Mouse (Mus musculus): ENCODE results near the gene Rabl3. TPM values are rescaled to one million over a fixed set of nuclear protein-coding genes. Genes with fewer than 3 reads are reported as not detected.

Rabl3 gene
- total and polyA plus RNA-seq, 2 experiments from 2014 or later = 5.9 to 11.6 TPM

GRCm38 (mm10) chr16:37572117-37572754 lies 32.6 kb downstream of the Rabl3 start:
- no peak overlapping the region for H3K27ac ChIP-seq (ENCODE audit: low read depth, low read length)
- no peaks in the 10 kb centered on the region for H3K36me3 ChIP-seq (ENCODE audit: insufficient read depth, low read length)
- H3K9me3 ChIP-seq (ENCODE audit: low read length) = no peaks in the 10 kb centered on the region
- no peak overlapping the region for H3K4me2 ChIP-seq (ENCODE audit: low read depth, low read length, poor library complexity, severe bottlenecking)
- DNase-seq (ENCODE audit: low spot score) (no peak), ATAC-seq (ENCODE audit: low FRiP score) (no peak)
- H3K27me3 ChIP-seq (ENCODE audit: insufficient read depth, low read length) = no peaks in the 10 kb centered on the region
- no peak for TF ChIP-seq CTCF (IDR thresholded peaks at IDR 0.05)
- H3K4me1 ChIP-seq (ENCODE audit: insufficient read depth, low read length) = no peaks in the 10 kb centered on the region
- 90% methylated on average over 12 of the region's 12 CpGs for WGBS
- no peak overlapping the region for H3K9ac ChIP-seq (replicated peaks; ENCODE audit: low read length, poor library complexity, severe bottlenecking)
- no peak overlapping the region for H3K4me3 ChIP-seq (ENCODE audit: low read depth, low read length)

DNA sequence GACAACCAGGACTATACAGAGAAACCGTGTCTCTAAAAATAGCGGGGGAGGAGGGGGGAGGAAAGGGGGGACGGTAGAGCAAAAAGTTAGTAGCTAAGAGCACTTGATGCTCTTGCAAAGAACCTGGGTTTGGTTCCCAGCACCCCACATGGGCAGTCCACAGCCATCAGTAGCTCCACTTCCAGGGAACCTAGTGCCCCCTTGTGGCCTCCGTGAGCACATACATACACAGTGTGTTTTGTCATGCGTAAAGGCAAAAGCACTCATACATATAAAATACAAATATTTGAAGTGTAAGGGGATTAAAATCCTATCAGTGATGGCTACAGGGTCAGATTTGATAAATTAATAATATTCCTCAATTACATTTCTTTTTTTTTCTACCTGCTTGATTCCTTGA lies 33.4 kb downstream of the Rabl3 start:
- no peak overlapping the region for H3K4me3 ChIP-seq (ENCODE audit: low read depth, low read length)
- TF ChIP-seq CTCF (IDR thresholded peaks at IDR 0.05) = peak; percentile 23; the same call in 1 of the 2 replicates
- H3K27ac ChIP-seq (ENCODE audit: low read depth, low read length) = no peak overlapping the region
- no peak for ATAC-seq (ENCODE audit: low FRiP score)
- DNase-seq (ENCODE audit: low spot score) = no peak
- no peaks in the 10 kb centered on the region for H3K9me3 ChIP-seq (ENCODE audit: low read length)
- H3K27me3 ChIP-seq (ENCODE audit: insufficient read depth, low read length) = no peaks in the 10 kb centered on the region
- H3K9ac ChIP-seq (replicated peaks; ENCODE audit: low read length, poor library complexity, severe bottlenecking) = no peak overlapping the region
- 97% methylated on average over 5 of the region's 5 CpGs for WGBS
- no peaks in the 10 kb centered on the region for H3K4me1 ChIP-seq (ENCODE audit: insufficient read depth, low read length)
- H3K4me2 ChIP-seq (ENCODE audit: low read depth, low read length, poor library complexity, severe bottlenecking) = no peak overlapping the region
- H3K36me3 ChIP-seq (ENCODE audit: insufficient read depth, low read length) = no peaks in the 10 kb centered on the region

GRCm38 (mm10) chr16:37575325-37575724 lies 35.6 kb downstream of the Rabl3 start:
- DNase-seq (ENCODE audit: low spot score) = no peak
- no peaks in the 10 kb centered on the region for H3K9me3 ChIP-seq (ENCODE audit: low read length)
- ATAC-seq (ENCODE audit: low FRiP score) = no peak
- H3K4me2 ChIP-seq (ENCODE audit: low read depth, low read length, poor library complexity, severe bottlenecking) = no peak overlapping the region
- TF ChIP-seq CTCF (IDR thresholded peaks at IDR 0.05) = no peak
- 84% methylated on average over 3 of the region's 3 CpGs for WGBS
- H3K36me3 ChIP-seq (ENCODE audit: insufficient read depth, low read length) = no peaks in the 10 kb centered on the region
- H3K4me1 ChIP-seq (ENCODE audit: insufficient read depth, low read length) = no peaks in the 10 kb centered on the region
- no peak overlapping the region for H3K27ac ChIP-seq (ENCODE audit: low read depth, low read length)
- H3K27me3 ChIP-seq (ENCODE audit: insufficient read depth, low read length) = no peaks in the 10 kb centered on the region
- no peak overlapping the region for H3K4me3 ChIP-seq (ENCODE audit: low read depth, low read length)
- H3K9ac ChIP-seq (replicated peaks; ENCODE audit: low read length, poor library complexity, severe bottlenecking) = no peak overlapping the region

DNA sequence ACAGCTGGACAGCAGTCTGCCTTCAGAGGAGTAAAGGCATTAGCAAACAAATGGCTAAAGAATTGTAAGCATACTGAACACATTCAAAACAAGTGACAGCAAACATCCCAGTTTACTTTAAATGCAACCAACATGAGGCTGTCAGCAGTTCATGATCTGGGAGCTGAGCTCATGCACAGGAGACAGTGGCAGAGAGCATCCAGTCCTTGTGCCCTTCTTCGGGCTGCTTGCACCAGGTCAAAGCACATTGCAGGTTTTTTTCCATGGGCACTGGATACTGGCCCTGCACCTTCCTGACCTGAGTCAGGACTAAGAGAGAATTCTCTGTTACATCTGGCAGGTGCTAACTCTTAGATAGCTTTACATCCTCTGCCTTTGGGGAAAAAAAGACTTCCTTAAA lies 39.9 kb downstream of the Rabl3 start:
- Histone ChIP-seq H3K4me2 (ENCODE audit: low read depth, low read length, poor library complexity, severe bottlenecking) (no peak overlapping the region), H3K4me3 (ENCODE audit: low read depth, low read length) (no peak overlapping the region), H3K9ac (replicated peaks; ENCODE audit: low read length, poor library complexity, severe bottlenecking) (no peak overlapping the region), H3K9me3 (ENCODE audit: low read length) (no peaks in the 10 kb centered on the region), H3K4me1 (ENCODE audit: insufficient read depth, low read length) (peaks cover 4% of the 10 kb centered on the region; the same call in 1 of the 2 replicates), H3K36me3 (ENCODE audit: insufficient read depth, low read length) (no peaks in the 10 kb centered on the region), H3K27me3 (ENCODE audit: insufficient read depth, low read length) (no peaks in the 10 kb centered on the region), H3K27ac (ENCODE audit: low read depth, low read length) (no peak overlapping the region)
- DNase-seq (ENCODE audit: low spot score) (no peak), ATAC-seq (ENCODE audit: low FRiP score) (no peak)
- 93% methylated on average over 1 of the region's 1 CpGs for WGBS
- no peak for TF ChIP-seq CTCF (IDR thresholded peaks at IDR 0.05)

DNA sequence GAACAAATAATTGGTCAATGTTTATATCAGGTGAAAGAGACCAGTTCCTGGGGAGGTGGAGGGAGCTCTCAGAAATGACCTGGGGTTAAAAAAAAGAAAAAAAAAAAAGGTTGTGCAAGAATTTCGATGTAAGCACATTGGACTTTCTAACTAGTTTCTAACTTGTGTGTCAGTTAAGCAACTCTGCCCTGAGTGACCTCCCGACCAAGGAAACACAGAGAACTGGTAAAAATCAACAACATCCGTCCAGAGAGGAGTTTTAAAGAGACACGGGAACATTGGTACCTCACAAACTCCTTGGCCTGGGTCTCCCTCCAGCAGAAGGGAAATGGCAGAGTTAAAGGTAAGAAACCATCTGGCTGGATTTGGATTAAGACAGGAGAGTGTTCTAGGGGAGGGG lies 40.3 kb downstream of the Rabl3 start, which contains the start of gene Hgd:
Gene Hgd, plus strand, starts transcription at position 160 of the 400 bp plus-strand sequence.
- DNase-seq (ENCODE audit: low spot score) (no peak), ATAC-seq (ENCODE audit: low FRiP score) (no peak)
- no peaks in the 10 kb centered on the region for H3K27me3 ChIP-seq (ENCODE audit: insufficient read depth, low read length)
- H3K4me3 ChIP-seq (ENCODE audit: low read depth, low read length) = no peak within 1 kb of the TSS
- no peaks in the 10 kb centered on the region for H3K9me3 ChIP-seq (ENCODE audit: low read length)
- no peak within 1 kb of the TSS for H3K4me2 ChIP-seq (ENCODE audit: low read depth, low read length, poor library complexity, severe bottlenecking)
- no peak within 1 kb of the TSS for H3K9ac ChIP-seq (replicated peaks; ENCODE audit: low read length, poor library complexity, severe bottlenecking)
- 78% methylated on average over 4 of the region's 4 CpGs for WGBS
- no peak within 1 kb of the TSS for H3K27ac ChIP-seq (ENCODE audit: low read depth, low read length)
- TF ChIP-seq CTCF (IDR thresholded peaks at IDR 0.05) = no peak
- peaks cover 4% of the 10 kb centered on the region; the same call in 1 of the 2 replicates for H3K4me1 ChIP-seq (ENCODE audit: insufficient read depth, low read length)
- H3K36me3 ChIP-seq (ENCODE audit: insufficient read depth, low read length) = no peaks in the 10 kb centered on the region

GRCm38 (mm10) chr16:37580651-37581050 lies 41.0 kb downstream of the Rabl3 start:
- no peak overlapping the region for H3K27ac ChIP-seq (ENCODE audit: low read depth, low read length)
- no peak overlapping the region for H3K4me2 ChIP-seq (ENCODE audit: low read depth, low read length, poor library complexity, severe bottlenecking)
- WGBS = 89% methylated on average over 4 of the region's 4 CpGs
- H3K9me3 ChIP-seq (ENCODE audit: low read length) = no peaks in the 10 kb centered on the region
- no peak overlapping the region for H3K4me3 ChIP-seq (ENCODE audit: low read depth, low read length)
- H3K36me3 ChIP-seq (ENCODE audit: insufficient read depth, low read length) = no peaks in the 10 kb centered on the region
- DNase-seq (ENCODE audit: low spot score) (no peak), ATAC-seq (ENCODE audit: low FRiP score) (no peak)
- H3K4me1 ChIP-seq (ENCODE audit: insufficient read depth, low read length) = peaks cover 4% of the 10 kb centered on the region; the same call in 1 of the 2 replicates
- H3K9ac ChIP-seq (replicated peaks; ENCODE audit: low read length, poor library complexity, severe bottlenecking) = no peak overlapping the region
- TF ChIP-seq CTCF (IDR thresholded peaks at IDR 0.05) = no peak
- H3K27me3 ChIP-seq (ENCODE audit: insufficient read depth, low read length) = no peaks in the 10 kb centered on the region
